Mouse (Mus musculus) hindbrain, embryonic 12.5 days (tissue): Measurements from ENCODE around the gene Xrcc1. TPM values are rescaled to one million over a fixed set of nuclear protein-coding genes. Genes with fewer than 3 reads are reported as not detected.
A peak's percentile ranks its signal among the peaks of the same experiment; 100 is the strongest.
"Not testable (repeated sequence)": the region's sequence is repeated elsewhere in the genome, so short reads cannot be mapped to it uniquely, and the experiment has no call there.

Experiments
- ATAC-seq: fragments of 200-750 bp; cut with Nextera tagmentation; 2 replicates; pipeline ENCODE4 v1.8.0; 2017; ENCODE audit warnings: moderate TSS enrichment; ENCODE audit not compliant: low FRiP score
- H3K27ac ChIP-seq: fragments of 300-500 bp; sonication (generic); 2 replicates; pipeline ENCODE4 v1.5.1; 2016; ENCODE audit warnings: mild to moderate bottlenecking
- H3K27me3 ChIP-seq: fragments of 300-500 bp; sonication (generic); 2 replicates; pipeline ENCODE4 v1.6.1; 2016; ENCODE audit warnings: mild to moderate bottlenecking
- H3K36me3 ChIP-seq: fragments of 300-500 bp; sonication (generic); 2 replicates; pipeline ENCODE4 v1.6.1; 2016; ENCODE audit warnings: mild to moderate bottlenecking
- H3K4me1 ChIP-seq: fragments of 300-500 bp; sonication (generic); 2 replicates; pipeline ENCODE4 v1.6.1; 2016
- H3K4me2 ChIP-seq: fragments of 300-500 bp; sonication (generic); replicated peaks from 2 replicates; pipeline ENCODE4 v1.6.1; 2016; ENCODE audit warnings: mild to moderate bottlenecking
- H3K4me3 ChIP-seq: fragments of 300-500 bp; sonication (generic); 2 replicates; pipeline ENCODE4 v1.5.1; 2016; ENCODE audit warnings: mild to moderate bottlenecking
- H3K9ac ChIP-seq: fragments of 300-500 bp; sonication (generic); 2 replicates; pipeline ENCODE4 v1.6.1; 2016; ENCODE audit warnings: mild to moderate bottlenecking, moderate library complexity
- H3K9me3 ChIP-seq: fragments of 300-500 bp; sonication (generic); replicated peaks from 2 replicates; pipeline ENCODE4 v1.6.1; 2016; ENCODE audit warnings: mild to moderate bottlenecking
- WGBS: fragments of 180-500 bp; shearing (Covaris S2); methylation state at CpG from one replicate; pipeline ENCODE4 v1.1.7; 2016; 5-methylcytosine and 5-hydroxymethylcytosine counted together
- polyA plus RNA-seq: library from polyadenylated mRNA; unstranded; fragments of >200 nt; fragmentation: Nextera tagmentation; extraction: Ambion mirVana; gene quantifications from 2 replicates; pipeline ENCODE4 v1.2.1, GENCODE M21; 2016

Xrcc1 gene
- polyA plus RNA-seq, 1 experiment from 2014 or later = 87.9 TPM

DNA sequence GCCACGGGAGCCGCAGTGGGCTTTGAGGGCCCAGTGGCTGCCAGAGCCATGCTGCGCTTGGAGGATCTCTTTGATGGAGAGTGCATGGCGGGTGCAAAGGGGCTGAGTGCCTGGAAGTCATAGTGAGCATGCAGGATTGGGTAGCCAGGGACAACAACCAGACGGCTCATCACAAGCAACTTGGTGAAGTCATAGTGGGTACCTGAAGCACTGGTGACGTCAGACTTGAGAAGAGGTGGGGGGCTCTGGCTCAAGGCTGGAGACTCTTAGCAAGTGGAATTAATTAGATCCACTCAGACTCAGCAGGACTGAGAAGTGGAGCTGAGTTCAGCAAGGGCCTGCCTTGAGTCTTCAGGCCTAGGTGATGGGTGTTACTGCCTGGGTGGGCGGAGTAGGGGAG, 33.7 kb upstream of the Xrcc1 start, which contains the start of gene AC161166.1:
Gene AC161166.1, minus strand, starts transcription at position 101 of the 400 bp plus-strand sequence.
- Histone ChIP-seq H3K9ac (no peak within 1 kb of the TSS), H3K4me3 (no peak within 1 kb of the TSS), H3K27me3 (no peaks in the 10 kb centered on the region), H3K4me1 (peaks cover 17% of the 10 kb centered on the region), H3K4me2 (no peak within 1 kb of the TSS), H3K9me3 (no peaks in the 10 kb centered on the region), H3K36me3 (peaks cover 56% of the 10 kb centered on the region), H3K27ac (no peak within 1 kb of the TSS)
- ATAC-seq = no peak
- over 99% methylated on average over 7 of the region's 7 CpGs for whole genome bisulfite sequencing

- 55% methylated on average over 7 of the region's 8 CpGs for WGBS
- H3K4me2 ChIP-seq, H3K4me1 ChIP-seq, H3K9me3 ChIP-seq, H3K4me3 ChIP-seq, ATAC-seq, H3K27me3 ChIP-seq, H3K9ac ChIP-seq, H3K27ac ChIP-seq: not testable (repeated sequence)
- H3K36me3 ChIP-seq = peaks cover 57% of the 10 kb centered on the region
Measured at GRCm38 (mm10) chr7:24516319-24516718, 29.8 kb upstream of the Xrcc1 start.

DNA sequence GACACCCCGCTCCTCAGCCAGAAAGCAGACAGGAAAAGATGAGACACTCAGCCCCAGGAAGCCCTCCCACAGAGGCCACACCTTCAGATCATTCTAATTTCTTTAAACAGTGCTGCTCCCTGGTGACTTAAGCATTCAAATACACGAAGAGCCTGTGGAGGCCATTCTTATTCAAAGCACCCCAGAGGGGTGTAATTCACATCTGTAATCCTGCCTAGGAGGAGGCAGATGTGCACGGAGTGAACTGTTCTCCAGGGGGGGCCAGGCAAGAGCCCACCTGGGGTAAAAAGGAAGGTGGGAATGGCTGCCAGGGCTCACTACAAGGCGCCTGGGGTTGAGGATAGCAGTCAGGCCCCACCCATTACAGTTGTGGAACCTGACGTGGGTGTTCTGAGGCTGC, 29.0 kb upstream of the Xrcc1 start:
- H3K27ac ChIP-seq = no peak overlapping the region

DNA sequence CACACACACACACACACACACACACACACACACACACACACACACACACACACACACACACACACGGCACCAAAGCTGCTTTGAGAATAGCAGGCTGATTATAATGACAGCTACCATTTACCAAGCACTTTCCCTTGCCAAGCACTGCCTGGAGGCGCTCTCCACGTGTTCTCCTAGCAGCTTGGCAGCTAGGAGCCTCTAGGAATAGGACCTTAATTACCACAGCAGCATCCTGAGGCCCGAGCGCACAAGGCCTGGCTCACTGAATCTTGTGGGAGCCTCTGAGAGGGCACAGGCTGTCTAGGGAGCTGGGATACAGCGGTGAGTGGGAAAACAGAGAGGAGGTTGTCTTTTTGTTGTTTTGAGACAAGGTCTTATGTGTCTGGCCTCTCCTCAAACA, 28.4 kb upstream of the Xrcc1 start:
- 0 out of 2 replicates have a peak overlapping the region, but pooled peaks have one; percentile 57 for H3K27ac ChIP-seq
- 62% methylated on average over 6 of the region's 6 CpGs for WGBS

More for the DNA sequence above, 29.0 kb upstream of the Xrcc1 start:
- Histone ChIP-seq H3K9ac (no peak overlapping the region), H3K4me1 (0 out of 2 replicates have a peak, but pooled peaks cover 2% of the 10 kb centered on the region), H3K9me3 (no peaks in the 10 kb centered on the region), H3K27me3 (no peaks in the 10 kb centered on the region), H3K4me2 (no peak overlapping the region), H3K36me3 (peaks cover 49% of the 10 kb centered on the region), H3K4me3 (no peak overlapping the region)
- WGBS = 34% methylated on average over 5 of the region's 5 CpGs
- no peak for ATAC-seq

GRCm38 (mm10) chr7:24519130-24519529, 27.0 kb upstream of the Xrcc1 start:
- ATAC-seq = no peak
- no peak overlapping the region for H3K4me3 ChIP-seq

More for the DNA sequence above, 28.4 kb upstream of the Xrcc1 start:
- no peak for ATAC-seq
- H3K9me3 ChIP-seq = no peaks in the 10 kb centered on the region
- H3K27me3 ChIP-seq = no peaks in the 10 kb centered on the region
- no peak overlapping the region for H3K9ac ChIP-seq
- H3K36me3 ChIP-seq = peaks cover 44% of the 10 kb centered on the region
- no peak overlapping the region for H3K4me3 ChIP-seq
- no peak overlapping the region for H3K4me2 ChIP-seq
- 0 out of 2 replicates have a peak, but pooled peaks cover 2% of the 10 kb centered on the region for H3K4me1 ChIP-seq

DNA sequence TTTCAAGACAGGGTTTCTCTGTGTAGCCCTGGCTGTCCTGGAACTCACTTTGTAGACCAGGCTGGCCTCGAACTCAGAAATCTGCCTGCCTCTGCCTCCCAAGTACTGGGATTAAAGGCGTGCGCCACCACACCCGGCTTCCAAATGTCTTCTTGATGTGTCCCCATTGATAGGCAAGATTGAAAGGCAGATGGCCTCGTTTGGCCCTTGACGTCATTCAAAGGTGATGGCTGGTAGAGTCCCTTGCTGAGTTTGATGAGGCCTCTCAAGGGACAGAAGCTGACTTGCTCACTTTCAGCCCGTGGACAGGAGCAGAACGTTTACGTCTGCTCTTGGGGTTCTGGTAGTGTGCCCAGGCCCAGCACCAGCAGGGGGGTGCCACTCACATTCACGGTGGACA, 26.0 kb upstream of the Xrcc1 start:
- not testable (repeated sequence) for H3K4me2 ChIP-seq, H3K9ac ChIP-seq, H3K9me3 ChIP-seq, H3K4me1 ChIP-seq, H3K27me3 ChIP-seq, ATAC-seq, H3K4me3 ChIP-seq, H3K27ac ChIP-seq
- peaks cover 27% of the 10 kb centered on the region for H3K36me3 ChIP-seq
- 85% methylated on average over 10 of the region's 10 CpGs for WGBS

More at GRCm38 (mm10) chr7:24519130-24519529, 27.0 kb upstream of the Xrcc1 start:
- WGBS = 48% methylated on average over 3 of the region's 3 CpGs
- Histone ChIP-seq H3K9ac (no peak overlapping the region), H3K27ac (no peak overlapping the region), H3K4me2 (no peak overlapping the region), H3K9me3 (no peaks in the 10 kb centered on the region), H3K27me3 (no peaks in the 10 kb centered on the region), H3K36me3 (peaks cover 34% of the 10 kb centered on the region), H3K4me1 (0 out of 2 replicates have a peak, but pooled peaks cover 2% of the 10 kb centered on the region)

DNA sequence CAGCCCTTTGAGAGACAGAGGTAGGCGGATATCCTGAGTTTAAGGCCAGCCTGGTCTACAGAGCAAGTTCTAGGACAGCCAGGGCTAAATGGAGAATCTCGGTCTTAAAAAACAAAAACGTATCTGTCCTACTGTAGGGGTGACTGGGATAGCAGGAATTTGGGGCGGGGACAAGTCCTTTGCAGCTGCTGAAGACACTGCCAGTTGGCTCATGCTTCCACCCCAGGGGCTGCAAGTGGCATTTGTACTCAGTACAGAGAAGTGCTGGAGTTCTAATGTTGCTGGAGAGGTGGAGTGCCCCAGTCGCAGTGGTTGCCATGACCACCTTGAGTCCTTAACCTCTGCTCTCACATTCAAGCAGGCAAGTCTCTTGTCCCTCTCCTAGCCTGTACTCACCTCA, 23.3 kb upstream of the Xrcc1 start:
- Histone ChIP-seq H3K4me3 (no peak overlapping the region), H3K4me1 (no peaks in the 10 kb centered on the region), H3K4me2 (no peak overlapping the region), H3K9me3 (no peaks in the 10 kb centered on the region), H3K9ac (no peak overlapping the region), H3K27ac (no peak overlapping the region), H3K27me3 (no peaks in the 10 kb centered on the region), H3K36me3 (peaks cover 10% of the 10 kb centered on the region)
- ATAC-seq = no peak
- WGBS = 66% methylated on average over 5 of the region's 5 CpGs

DNA sequence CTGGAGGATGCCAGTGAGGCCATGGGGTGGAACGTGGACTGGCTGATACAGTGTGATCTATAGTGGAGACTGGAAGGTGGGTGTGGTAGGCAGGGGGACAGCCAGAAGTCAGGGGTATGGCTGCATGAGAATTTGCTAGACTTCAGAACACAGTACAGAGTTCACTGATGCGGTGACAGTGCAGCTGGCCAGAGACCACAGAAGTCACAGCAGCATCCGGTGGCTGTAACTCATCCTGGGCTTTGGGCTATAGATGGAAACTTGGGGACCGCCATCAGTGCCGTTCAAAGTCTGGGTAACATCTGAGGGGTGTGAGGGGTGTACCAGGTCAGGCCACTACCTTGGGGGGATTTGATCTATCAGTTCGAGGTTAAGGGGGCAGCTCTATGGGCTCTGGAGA, 22.4 kb upstream of the Xrcc1 start:
- peaks cover 2% of the 10 kb centered on the region; the same call in 1 of the 2 replicates for H3K36me3 ChIP-seq
- no peak overlapping the region for H3K9ac ChIP-seq
- WGBS = 83% methylated on average over 6 of the region's 6 CpGs
- H3K4me3 ChIP-seq = no peak overlapping the region
- no peaks in the 10 kb centered on the region for H3K4me1 ChIP-seq
- ATAC-seq = no peak
- H3K4me2 ChIP-seq = no peak overlapping the region
- no peak overlapping the region for H3K27ac ChIP-seq
- no peaks in the 10 kb centered on the region for H3K27me3 ChIP-seq
- H3K9me3 ChIP-seq = no peaks in the 10 kb centered on the region

GRCm38 (mm10) chr7:24524978-24525377, 21.1 kb upstream of the Xrcc1 start:
- Histone ChIP-seq H3K4me2 (no peak overlapping the region), H3K4me3 (no peak overlapping the region), H3K36me3 (no peaks in the 10 kb centered on the region), H3K9ac (no peak overlapping the region), H3K9me3 (no peaks in the 10 kb centered on the region), H3K4me1 (peaks cover 8% of the 10 kb centered on the region), H3K27me3 (no peaks in the 10 kb centered on the region), H3K27ac (no peak overlapping the region)
- ATAC-seq = no peak
- WGBS = 82% methylated on average over 6 of the region's 6 CpGs

DNA sequence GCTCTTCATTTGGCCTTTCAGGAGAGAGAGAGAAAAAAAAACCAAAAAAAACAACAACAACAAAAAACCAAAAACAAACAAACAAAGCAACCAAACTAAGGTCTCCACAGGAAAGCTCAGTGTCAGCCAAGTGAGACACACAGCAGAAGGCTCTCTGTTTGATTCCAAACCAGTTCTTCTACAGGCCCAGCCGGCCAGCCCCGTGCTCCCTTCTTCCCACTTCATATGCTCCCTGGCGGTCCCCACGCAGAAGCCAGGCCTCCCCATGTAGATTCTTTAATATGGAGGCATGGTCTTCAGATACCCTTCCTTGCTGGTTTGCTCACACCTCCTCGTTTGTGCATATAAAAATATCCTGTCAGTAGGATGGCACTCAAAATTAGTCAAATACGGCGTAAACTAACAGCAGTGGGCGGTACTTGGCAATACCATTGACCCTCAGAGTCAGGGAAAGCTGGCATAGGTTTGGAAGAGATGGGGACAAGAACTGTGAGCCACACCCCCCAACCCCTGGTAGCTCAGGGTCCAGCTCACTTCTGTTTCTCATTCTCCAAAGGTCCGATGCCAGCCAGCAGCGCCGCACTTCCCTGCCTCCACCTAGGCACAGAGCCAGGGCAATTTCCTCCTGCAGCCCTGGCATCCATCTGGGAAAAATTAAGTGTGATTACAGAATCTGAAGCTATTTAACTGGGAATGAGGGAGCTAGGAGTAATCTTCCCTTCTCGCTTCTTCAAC, 20.2 kb upstream of the Xrcc1 start:
- H3K27me3 ChIP-seq = no peaks in the 10 kb centered on the region
- 89% methylated on average over 12 of the region's 12 CpGs for WGBS

DNA sequence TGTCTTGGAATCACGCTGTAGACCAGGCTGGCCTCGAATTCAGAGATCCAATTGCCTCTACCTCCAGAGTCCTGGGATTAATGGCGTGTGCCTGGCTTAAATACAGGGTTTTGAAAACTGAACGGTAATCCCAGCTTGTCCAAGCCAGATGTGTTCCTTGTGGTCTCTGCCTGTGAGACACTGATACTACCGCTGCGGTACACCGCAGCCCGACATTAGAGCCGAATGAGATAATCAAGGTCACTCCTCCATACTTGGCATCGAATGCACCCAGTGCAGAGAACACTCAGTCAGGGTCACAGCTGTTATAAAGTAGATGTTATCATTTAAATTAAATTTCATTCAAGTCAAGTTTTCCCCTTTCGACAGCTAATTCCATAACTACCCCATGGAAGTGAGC, 17.2 kb upstream of the Xrcc1 start:
- Histone ChIP-seq H3K4me2 (0 out of 2 replicates have a peak overlapping the region, but pooled peaks have one; percentile 91), H3K4me3 (no peak overlapping the region), H3K9me3 (no peaks in the 10 kb centered on the region), H3K27ac (no peak overlapping the region), H3K4me1 (peaks cover 28% of the 10 kb centered on the region), H3K36me3 (peaks cover 9% of the 10 kb centered on the region), H3K9ac (0 out of 2 replicates have a peak overlapping the region, but pooled peaks have one; percentile 14), H3K27me3 (peaks cover 14% of the 10 kb centered on the region)
- WGBS = 94% methylated on average over 11 of the region's 11 CpGs
- no peak for ATAC-seq

More for the DNA sequence above, 20.2 kb upstream of the Xrcc1 start:
- Histone ChIP-seq H3K9me3 (no peaks in the 10 kb centered on the region), H3K9ac (no peak overlapping the region), H3K4me2 (no peak overlapping the region), H3K27ac (no peak overlapping the region), H3K36me3 (no peaks in the 10 kb centered on the region), H3K4me3 (no peak overlapping the region), H3K4me1 (peaks cover 8% of the 10 kb centered on the region)
- no peak for ATAC-seq

GRCm38 (mm10) chr7:24529580-24529979, 16.5 kb upstream of the Xrcc1 start:
- Histone ChIP-seq H3K4me2 (peak overlapping the region; percentile 91), H3K27ac (peak overlapping the region; percentile 72; the same call in 1 of the 2 replicates), H3K9ac (peak overlapping the region; percentile 93), H3K4me1 (peaks cover 35% of the 10 kb centered on the region), H3K4me3 (peak overlapping the region; percentile 71), H3K27me3 (peaks cover 19% of the 10 kb centered on the region), H3K36me3 (peaks cover 17% of the 10 kb centered on the region), H3K9me3 (no peaks in the 10 kb centered on the region)
- WGBS = 57% methylated on average over 11 of the region's 11 CpGs
- ATAC-seq = no peak
